Comparison of ENCODE assay signal across 9 mouse cellular contexts in genomic region chr6:47790745-47791144, GRCm38 (mm10). TPM values are rescaled to one million over a fixed set of nuclear protein-coding genes. Genes with fewer than 3 reads are reported as not detected.
DNase-seq lines count a peak whose midpoint lies in the region; ATAC-seq lines count a peak whose summit lies in the region.
"Had no signal": no experiment of that assay in that cellular context is flagged by ENCODE, and none has a peak within 500 bp of the region (broad histone marks: within the 10 kb centered on the region; RNA-seq: fewer than 3 reads in every experiment).

No protein-coding gene starts in this region.

- DNase-seq in cerebellum, adult 9-10 months = peak; percentile 39
- DNase-seq in cerebellum, adult 9-11 months = no peak
- peak; percentile 45 for DNase-seq in thymus, postnatal 0 days (ENCODE audit: low spot score)
- no peak for DNase-seq in thymus, adult 18-20 months
- DNase-seq in kidney, postnatal 25 days = peak; percentile 65 to 70
- DNase-seq in thymus, postnatal 14 days = peak; percentile 36
- DNase-seq in cerebellum, postnatal 36 days = no peak
- DNase-seq: spleen, adult 18-20 months had no signal

- no peak for ATAC-seq in monocyte, adult 5-6 weeks (replicated peaks; ENCODE audit: insufficient number of reproducible peaks, low FRiP score, low TSS enrichment, poor library complexity, severe bottlenecking)

RNA-seq across cellular contexts. Expression of gene Pdia4, which starts 22.5 kb away (rescaled TPM):
- 92.3 and 121 TPM in 2 replicates for polyA plus RNA-seq in thymus, postnatal 0 days (2015; fragmentation: Nextera tagmentation; extraction: Ambion mirVana)
- 164 to 238 TPM (median 188 TPM) in 3 replicates for total RNA-seq in monocyte, adult 5-6 weeks (2017)

RNA-seq across cellular contexts. Expression of gene Zfp786, which starts 39.9 kb away (rescaled TPM):
- polyA plus RNA-seq in thymus, postnatal 0 days (2015; fragmentation: Nextera tagmentation; extraction: Ambion mirVana) = 1.6 and 2.6 TPM in 2 replicates
- total RNA-seq in monocyte, adult 5-6 weeks (2017) = not detected in 3 replicates

RNA-seq across cellular contexts. Expression of gene Zfp398, which starts 44.7 kb away (rescaled TPM):
- 8.6 and 11.1 TPM in 2 replicates for polyA plus RNA-seq in thymus, postnatal 0 days (2015; fragmentation: Nextera tagmentation; extraction: Ambion mirVana)
- total RNA-seq in monocyte, adult 5-6 weeks (2017) = 14.8 to 26.5 TPM (median 15.0 TPM) in 3 replicates

Comparison
In these comparisons a context has a peak if more than half of its experiments do, and no peak if none do; other contexts are left out.
1. DNase-seq: peak in cerebellum, adult 9-10 months (single experiment), thymus, postnatal 0 days (single experiment), kidney, postnatal 25 days (2 of 2) and thymus, postnatal 14 days (single experiment); none in cerebellum, adult 9-11 months (single experiment), thymus, adult 18-20 months (0 of 2) and cerebellum, postnatal 36 days (0 of 2).